Mouse (Mus musculus): ENCODE data around the gene Cfap221. TPM values are rescaled to one million over a fixed set of nuclear protein-coding genes. Genes with fewer than 3 reads are reported as not detected.

The Cfap221 gene
- total and polyA plus RNA-seq, 2 experiments from 2014 or later = not detected

GRCm38 (mm10) chr1:119950086-119950485 is 46.9 kb downstream of the Cfap221 start:
- DNase-seq (ENCODE audit: low spot score) (no peak), ATAC-seq (ENCODE audit: insufficient read depth, low read depth) (no peak)
- no peak overlapping the region for H3K9ac ChIP-seq (replicated peaks; ENCODE audit: low read depth, low read length)
- H3K27ac ChIP-seq (ENCODE audit: low read depth) = no peak overlapping the region
- TF ChIP-seq CTCF (IDR thresholded peaks at IDR 0.05; ENCODE audit: low read depth) (no peak), EP300 (IDR thresholded peaks at IDR 0.05; ENCODE audit: low read depth) (no peak)
- H3K4me3 ChIP-seq (ENCODE audit: low read depth, low read length) = no peak overlapping the region
- H3K9me3 ChIP-seq (replicated peaks; ENCODE audit: control insufficient read depth, low read length) = no peaks in the 10 kb centered on the region
- H3K4me2 ChIP-seq (ENCODE audit: low read depth, low read length) = no peak overlapping the region
- no peaks in the 10 kb centered on the region for H3K4me1 ChIP-seq (ENCODE audit: control insufficient read depth, insufficient read depth)
- WGBS = 90% methylated on average over 8 of the region's 8 CpGs
- H3K36me3 ChIP-seq (replicated peaks; ENCODE audit: control insufficient read depth, insufficient read depth, low read length) = no peaks in the 10 kb centered on the region
- no peaks in the 10 kb centered on the region for H3K27me3 ChIP-seq (ENCODE audit: control insufficient read depth, insufficient read depth, low read length)

- Histone ChIP-seq H3K4me3 (ENCODE audit: low read depth, low read length) (no peak overlapping the region), H3K36me3 (replicated peaks; ENCODE audit: control insufficient read depth, insufficient read depth, low read length) (no peaks in the 10 kb centered on the region), H3K27me3 (ENCODE audit: control insufficient read depth, insufficient read depth, low read length) (no peaks in the 10 kb centered on the region), H3K9ac (replicated peaks; ENCODE audit: low read depth, low read length) (no peak overlapping the region), H3K4me2 (ENCODE audit: low read depth, low read length) (no peak overlapping the region), H3K4me1 (ENCODE audit: control insufficient read depth, insufficient read depth) (no peaks in the 10 kb centered on the region), H3K9me3 (replicated peaks; ENCODE audit: control insufficient read depth, low read length) (no peaks in the 10 kb centered on the region; the same call in 1 of the 2 replicates), H3K27ac (ENCODE audit: low read depth) (no peak overlapping the region)
- TF ChIP-seq EP300 (IDR thresholded peaks at IDR 0.05; ENCODE audit: low read depth) (no peak), CTCF (IDR thresholded peaks at IDR 0.05; ENCODE audit: low read depth) (no peak)
- 22% methylated on average over 7 of the region's 7 CpGs for WGBS
- ATAC-seq (ENCODE audit: insufficient read depth, low read depth) (no peak), DNase-seq (ENCODE audit: low spot score) (no peak)
Measured at GRCm38 (mm10) chr1:119936861-119937260, 60.2 kb downstream of the Cfap221 start.

GRCm38 (mm10) chr1:119931421-119932150 is 65.4 kb downstream of the Cfap221 start:
- H3K9me3 ChIP-seq (replicated peaks; ENCODE audit: control insufficient read depth, low read length) = no peaks in the 10 kb centered on the region
- H3K27ac ChIP-seq (ENCODE audit: low read depth) = no peak overlapping the region
- TF ChIP-seq EP300 (IDR thresholded peaks at IDR 0.05; ENCODE audit: low read depth) = no peak
- H3K9ac ChIP-seq (replicated peaks; ENCODE audit: low read depth, low read length) = no peak overlapping the region
- no peaks in the 10 kb centered on the region for H3K27me3 ChIP-seq (ENCODE audit: control insufficient read depth, insufficient read depth, low read length)
- 74% methylated on average over 4 of the region's 4 CpGs for WGBS
- H3K4me1 ChIP-seq (ENCODE audit: control insufficient read depth, insufficient read depth) = no peaks in the 10 kb centered on the region
- no peak overlapping the region for H3K4me3 ChIP-seq (ENCODE audit: low read depth, low read length)
- DNase-seq (ENCODE audit: low spot score) (no peak), ATAC-seq (ENCODE audit: insufficient read depth, low read depth) (no peak)
- no peaks in the 10 kb centered on the region for H3K36me3 ChIP-seq (replicated peaks; ENCODE audit: control insufficient read depth, insufficient read depth, low read length)
- H3K4me2 ChIP-seq (ENCODE audit: low read depth, low read length) = no peak overlapping the region

GRCm38 (mm10) chr1:119929715-119930114 is 67.3 kb downstream of the Cfap221 start:
- no peak overlapping the region for H3K9ac ChIP-seq (replicated peaks; ENCODE audit: low read depth, low read length)
- no peak for DNase-seq (ENCODE audit: low spot score)
- H3K4me2 ChIP-seq (ENCODE audit: low read depth, low read length) = no peak overlapping the region
- no peaks in the 10 kb centered on the region for H3K9me3 ChIP-seq (replicated peaks; ENCODE audit: control insufficient read depth, low read length)
- 29% methylated on average over 1 of the region's 1 CpGs for WGBS
- H3K27ac ChIP-seq (ENCODE audit: low read depth) = no peak overlapping the region
- ATAC-seq (ENCODE audit: insufficient read depth, low read depth) = no peak
- TF ChIP-seq CTCF (IDR thresholded peaks at IDR 0.05; ENCODE audit: low read depth) (peak; percentile 66), EP300 (IDR thresholded peaks at IDR 0.05; ENCODE audit: low read depth) (no peak)
- H3K27me3 ChIP-seq (ENCODE audit: control insufficient read depth, insufficient read depth, low read length) = no peaks in the 10 kb centered on the region
- no peaks in the 10 kb centered on the region for H3K36me3 ChIP-seq (replicated peaks; ENCODE audit: control insufficient read depth, insufficient read depth, low read length)
- no peaks in the 10 kb centered on the region for H3K4me1 ChIP-seq (ENCODE audit: control insufficient read depth, insufficient read depth)
- H3K4me3 ChIP-seq (ENCODE audit: low read depth, low read length) = no peak overlapping the region

GRCm38 (mm10) chr1:119919299-119919698 is 77.7 kb downstream of the Cfap221 start:
- no peak for TF ChIP-seq EP300 (IDR thresholded peaks at IDR 0.05; ENCODE audit: low read depth)
- peak; percentile 55 for TF ChIP-seq CTCF (IDR thresholded peaks at IDR 0.05; ENCODE audit: low read depth)
- H3K4me1 ChIP-seq (ENCODE audit: control insufficient read depth, insufficient read depth) = no peaks in the 10 kb centered on the region
- no peak overlapping the region for H3K4me2 ChIP-seq (ENCODE audit: low read depth, low read length)
- H3K4me3 ChIP-seq (ENCODE audit: low read depth, low read length) = no peak overlapping the region
- H3K27ac ChIP-seq (ENCODE audit: low read depth) = no peak overlapping the region
- DNase-seq (ENCODE audit: low spot score) = no peak
- no peaks in the 10 kb centered on the region for H3K27me3 ChIP-seq (ENCODE audit: control insufficient read depth, insufficient read depth, low read length)
- no peak overlapping the region for H3K9ac ChIP-seq (replicated peaks; ENCODE audit: low read depth, low read length)
- ATAC-seq (ENCODE audit: insufficient read depth, low read depth) = no peak
- no peaks in the 10 kb centered on the region for H3K9me3 ChIP-seq (replicated peaks; ENCODE audit: control insufficient read depth, low read length)
- 52% methylated on average over 4 of the region's 4 CpGs for WGBS
- H3K36me3 ChIP-seq (replicated peaks; ENCODE audit: control insufficient read depth, insufficient read depth, low read length) = no peaks in the 10 kb centered on the region
